ENCODE assay signal across 7 mouse cellular contexts in genomic region chr8:61225581-61226395, GRCm38 (mm10). TPM values are rescaled to one million over a fixed set of nuclear protein-coding genes. Genes with fewer than 3 reads are reported as not detected.
A peak's percentile ranks its signal among the peaks of the same experiment; 100 is the strongest.
DNase-seq lines count a peak whose midpoint lies in the region; ATAC-seq and TF ChIP-seq lines count a peak whose summit lies in the region.

No protein-coding gene starts in this region.

- H3K36me3 ChIP-seq in forebrain, embryonic 14.5 days (ENCODE audit: control insufficient read depth, insufficient read depth, low read length) = peaks cover 6% of the 10 kb centered on the region; the same call in 1 of the 2 replicates
- 0 out of 2 replicates have a peak, but pooled peaks cover 1% of the 10 kb centered on the region for H3K36me3 ChIP-seq in kidney, adult 2 months (ENCODE audit: control insufficient read depth, insufficient read depth, low read length)
- H3K36me3 ChIP-seq in midbrain, embryonic 10.5 days = peaks cover 32% of the 10 kb centered on the region

- no peak for TF ChIP-seq POLR2A in kidney, adult 2 months (IDR thresholded peaks at IDR 0.05; ENCODE audit: low read depth, low read length)

- H3K9me3 ChIP-seq in forebrain, embryonic 14.5 days (replicated peaks; ENCODE audit: control insufficient read depth, low read length) = no peaks in the 10 kb centered on the region
- H3K9me3 ChIP-seq in midbrain, embryonic 10.5 days (replicated peaks) = no peaks in the 10 kb centered on the region

- peak overlapping the region; percentile 81 for H3K4me3 ChIP-seq in forebrain, embryonic 14.5 days (ENCODE audit: low read depth, low read length)
- peak overlapping the region; percentile 99 for H3K4me3 ChIP-seq in kidney, adult 2 months (ENCODE audit: insufficient read depth, low read depth, low read length)
- H3K4me3 ChIP-seq in midbrain, embryonic 10.5 days = peak overlapping the region; percentile 88

- DNase-seq in embryo, embryonic 9.5 days (ENCODE audit: extremely low spot score) = peak; percentile 39
- no peak for DNase-seq in forebrain, embryonic 14.5 days (ENCODE audit: low spot score)
- DNase-seq in kidney, adult 2 months = peak; percentile 80
- peak; percentile 27 for DNase-seq in midbrain, embryonic 10.5 days (ENCODE audit: low spot score)
- DNase-seq in right cerebral cortex, postnatal 25 days = no peak
- DNase-seq in cerebellum, postnatal 25 days = no peak
- DNase-seq in cerebellum, adult 9-11 months = no peak

- H3K4me2 ChIP-seq in forebrain, embryonic 14.5 days (ENCODE audit: low read length) = peak overlapping the region; percentile 84

- no peak for TF ChIP-seq CTCF in kidney, adult 2 months (conservative IDR thresholded peaks at IDR 0.05; ENCODE audit: insufficient read depth, insufficient read length, low read depth, low read length)

- peak overlapping the region; percentile 27; the same call in 1 of the 2 replicates for H3K27ac ChIP-seq in forebrain, embryonic 14.5 days (ENCODE audit: low read depth, low read length)
- peak overlapping the region; percentile 94 for H3K27ac ChIP-seq in kidney, adult 2 months (ENCODE audit: insufficient read depth, low read depth, low read length)
- H3K27ac ChIP-seq in midbrain, embryonic 10.5 days (replicated peaks) = peak overlapping the region; percentile 97

- H3K9ac ChIP-seq in forebrain, embryonic 14.5 days (ENCODE audit: low read length) = peak overlapping the region; percentile 90

- WGBS in forebrain, embryonic 14.5 days = 49% methylated on average over 20 of the region's 20 CpGs
- WGBS in kidney, adult 2 months = 25% methylated on average over 20 of the region's 20 CpGs
- 48% methylated on average over 20 of the region's 20 CpGs for WGBS in midbrain, embryonic 10.5 days

- no peaks in the 10 kb centered on the region for H3K27me3 ChIP-seq in forebrain, embryonic 14.5 days (replicated peaks; ENCODE audit: control insufficient read depth, insufficient read depth, low read length)
- no peaks in the 10 kb centered on the region for H3K27me3 ChIP-seq in kidney, adult 2 months (replicated peaks; ENCODE audit: control insufficient read depth, insufficient read depth, low read length)
- H3K27me3 ChIP-seq in midbrain, embryonic 10.5 days (ENCODE audit: low read depth, poor library complexity, severe bottlenecking) = no peaks in the 10 kb centered on the region

- no peak for ATAC-seq in forebrain, embryonic 14.5 days

- peaks cover 33% of the 10 kb centered on the region for H3K4me1 ChIP-seq in forebrain, embryonic 14.5 days (ENCODE audit: control insufficient read depth, insufficient read depth, low read length)
- H3K4me1 ChIP-seq in kidney, adult 2 months (ENCODE audit: control insufficient read depth, insufficient read depth, low read length) = peaks cover 23% of the 10 kb centered on the region
- peaks cover 62% of the 10 kb centered on the region for H3K4me1 ChIP-seq in midbrain, embryonic 10.5 days

RNA-seq across cellular contexts. Expression of gene Sh3rf1, which starts 2.1 kb away (rescaled TPM):
- polyA plus RNA-seq in forebrain, embryonic 14.5 days (2014; fragmentation: Nextera tagmentation; extraction: Ambion mirVana) = 27.1 and 30.9 TPM in 2 replicates
- polyA plus RNA-seq in kidney, adult 2 months (2012; rRNA removed) = 14.4 and 15.3 TPM in 2 replicates
- 18.1 and 18.4 TPM in 2 replicates for polyA plus RNA-seq in midbrain, embryonic 10.5 days (2016; fragmentation: Nextera tagmentation; extraction: Ambion mirVana)

Comparison
In these comparisons a context has a peak if more than half of its experiments do, and no peak if none do; other contexts are left out.
1. DNase-seq: peak in embryo, embryonic 9.5 days (single experiment), kidney, adult 2 months (single experiment) and midbrain, embryonic 10.5 days (single experiment); none in forebrain, embryonic 14.5 days (single experiment), right cerebral cortex, postnatal 25 days (single experiment), cerebellum, postnatal 25 days (0 of 2) and cerebellum, adult 9-11 months (single experiment).
2. H3K27ac ChIP-seq: peak in every context shown above with its lines; median percentile 97 in midbrain, embryonic 10.5 days; 94 in kidney, adult 2 months; 27 in forebrain, embryonic 14.5 days.
3. Peak in every context shown above with its lines, with median percentiles within 50 percentile points of each other: H3K4me3 ChIP-seq.